Mouse (Mus musculus) forebrain, embryonic 11.5 days (tissue): ENCODE measurements around the gene Tob2. TPM values are rescaled to one million over a fixed set of nuclear protein-coding genes. Genes with fewer than 3 reads are reported as not detected.

Experiments
- ATAC-seq: fragments of 200-750 bp; cut with Nextera tagmentation; replicated peaks from 2 replicates; pipeline ENCODE4 v1.8.0; 2017; ENCODE audit warnings: moderate TSS enrichment; ENCODE audit not compliant: low FRiP score
- DNase-seq: peaks from one replicate; pipeline ENCODE4 v3.0.0-alpha.2; 2017; ENCODE audit warnings: low spot score
- H3K27ac ChIP-seq: fragments of 300-500 bp; sonication (generic); 2 replicates; pipeline ENCODE4 v1.5.1; 2014; ENCODE audit warnings: low read depth, low read length
- H3K27me3 ChIP-seq: fragments of 300-500 bp; sonication (generic); 2 replicates; pipeline ENCODE4 v1.6.1; 2014; ENCODE audit warnings: mild to moderate bottlenecking, low read length, mixed read lengths; ENCODE audit not compliant: control insufficient read depth, insufficient read depth
- H3K36me3 ChIP-seq: fragments of 300-500 bp; sonication (generic); 2 replicates; pipeline ENCODE4 v1.6.1; 2014; ENCODE audit warnings: mild to moderate bottlenecking, low read length, moderate library complexity, mixed read lengths; ENCODE audit not compliant: control insufficient read depth, insufficient read depth
- H3K4me1 ChIP-seq: fragments of 300-500 bp; sonication (generic); replicated peaks from 2 replicates; pipeline ENCODE4 v1.6.1; 2014; ENCODE audit warnings: low read length, mixed read lengths; ENCODE audit not compliant: control insufficient read depth, insufficient read depth
- H3K4me2 ChIP-seq: fragments of 300-500 bp; sonication (generic); 2 replicates; pipeline ENCODE4 v1.6.1; 2014; ENCODE audit warnings: low read depth, mild to moderate bottlenecking, low read length, moderate library complexity, mixed read lengths; ENCODE audit not compliant: severe bottlenecking
- H3K4me3 ChIP-seq: fragments of 300-500 bp; sonication (generic); 2 replicates; pipeline ENCODE4 v1.5.1; 2014; ENCODE audit warnings: low read depth, low read length
- H3K9ac ChIP-seq: fragments of 300-500 bp; sonication (generic); 2 replicates; pipeline ENCODE4 v1.6.1; 2014; ENCODE audit warnings: low read length
- H3K9me3 ChIP-seq: fragments of 300-500 bp; sonication (generic); 2 replicates; pipeline ENCODE4 v1.6.1; 2016; ENCODE audit warnings: low read length, mixed read lengths; ENCODE audit not compliant: control insufficient read depth
- WGBS: fragments of 180-500 bp; shearing (Covaris S2); extraction: QIAGEN DNeasy Blood & Tissue Kit; methylation state at CpG from one replicate; pipeline ENCODE4 v1.1.7; 2014; 5-methylcytosine and 5-hydroxymethylcytosine counted together
- polyA plus RNA-seq: library from polyadenylated mRNA; unstranded; fragments of >200 nt; fragmentation: Nextera tagmentation; extraction: Ambion mirVana; gene quantifications from 2 replicates; pipeline ENCODE4 v1.2.1, GENCODE M21; 2014

Tob2 gene
- polyA plus RNA-seq, 1 experiment from 2014 or later, result 23.6 TPM

DNA sequence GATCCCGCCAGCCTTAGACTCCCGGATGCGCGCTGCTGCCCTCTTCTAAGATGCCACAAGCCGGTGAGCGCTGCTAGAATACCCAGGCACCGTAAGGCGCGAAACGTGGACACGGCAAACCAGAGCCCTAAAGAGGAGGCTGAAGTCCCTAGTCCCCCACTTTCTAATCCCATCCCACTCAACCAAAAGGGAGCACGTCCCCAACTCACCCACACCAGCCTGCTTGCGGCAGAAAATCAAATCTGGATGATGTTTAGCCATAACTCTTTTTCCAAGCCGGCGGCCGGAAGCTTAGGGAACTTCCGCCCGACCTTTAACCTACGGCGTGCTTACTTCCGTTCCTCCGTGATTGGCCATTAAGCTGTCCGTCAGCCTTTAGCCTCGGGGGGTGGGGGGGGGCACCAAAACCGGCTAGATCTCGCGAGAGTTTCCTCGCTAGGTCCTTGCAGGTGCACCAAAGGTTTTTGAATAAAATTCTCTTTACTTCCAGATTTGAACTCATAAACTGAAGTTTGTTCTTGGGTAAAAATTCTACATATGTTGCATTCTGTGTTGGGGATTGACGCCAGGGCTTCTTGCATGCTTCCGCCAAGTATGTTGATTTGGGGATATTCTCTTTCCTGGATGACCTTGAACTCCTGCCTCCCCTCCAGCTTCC, 13.1 kb upstream of the Tob2 start, which contains the start of gene Phf5a:
Gene Phf5a, minus strand, starts transcription at position 308 of the 658 bp plus-strand sequence.
- 0% methylated on average over 30 of the region's 30 CpGs for WGBS
- H3K36me3 ChIP-seq, result peaks cover 16% of the 10 kb centered on the region
- no peaks in the 10 kb centered on the region for H3K9me3 ChIP-seq
- peak; percentile 98 for DNase-seq
- peak within 1 kb of the TSS; percentile 94 for H3K27ac ChIP-seq
- H3K4me2 ChIP-seq, result peak within 1 kb of the TSS; percentile 94
- no peaks in the 10 kb centered on the region for H3K27me3 ChIP-seq
- peak within 1 kb of the TSS; percentile 93 for H3K4me3 ChIP-seq
- peak; percentile 84 for ATAC-seq
- H3K9ac ChIP-seq, result peak within 1 kb of the TSS; percentile 80
- peaks cover 4% of the 10 kb centered on the region; the same call in 1 of the 2 replicates for H3K4me1 ChIP-seq

GRCm38 (mm10) chr15:81869985-81870384, 11.4 kb upstream of the Tob2 start:
- ATAC-seq (no peak), DNase-seq (no peak)
- Histone ChIP-seq H3K9ac (no peak overlapping the region), H3K27ac (no peak overlapping the region), H3K4me2 (no peak overlapping the region), H3K27me3 (no peaks in the 10 kb centered on the region), H3K4me3 (no peak overlapping the region), H3K36me3 (peaks cover 18% of the 10 kb centered on the region), H3K4me1 (peaks cover 4% of the 10 kb centered on the region; the same call in 1 of the 2 replicates), H3K9me3 (no peaks in the 10 kb centered on the region)
- WGBS, result 97% methylated on average over 5 of the region's 5 CpGs

DNA sequence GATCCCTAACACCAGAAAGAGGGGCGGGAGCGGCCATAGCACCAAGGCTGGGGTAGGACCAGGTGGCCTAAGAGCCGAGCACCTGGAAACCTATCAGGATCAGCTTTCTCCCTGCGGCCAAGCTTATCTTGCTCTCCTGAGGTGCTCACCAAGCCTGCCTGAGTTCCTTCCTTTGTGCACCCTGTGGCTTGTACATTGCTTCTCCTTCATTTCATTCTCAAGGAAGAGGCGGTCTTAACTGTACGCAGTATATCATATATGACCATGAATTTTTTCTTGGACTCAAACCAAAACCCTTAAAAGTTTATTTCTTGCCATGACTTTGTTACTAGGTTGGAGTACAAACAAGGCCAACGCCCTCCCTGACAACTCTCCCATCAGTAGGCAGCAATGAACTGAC, 5.6 kb upstream of the Tob2 start:
- H3K27ac ChIP-seq, result no peak overlapping the region
- H3K4me3 ChIP-seq, result no peak overlapping the region
- no peaks in the 10 kb centered on the region for H3K9me3 ChIP-seq
- DNase-seq (no peak), ATAC-seq (no peak)
- H3K4me2 ChIP-seq, result no peak overlapping the region
- no peaks in the 10 kb centered on the region for H3K4me1 ChIP-seq
- 95% methylated on average over 7 of the region's 7 CpGs for WGBS
- no peak overlapping the region for H3K9ac ChIP-seq
- H3K36me3 ChIP-seq, result peaks cover 11% of the 10 kb centered on the region
- H3K27me3 ChIP-seq, result no peaks in the 10 kb centered on the region

DNA sequence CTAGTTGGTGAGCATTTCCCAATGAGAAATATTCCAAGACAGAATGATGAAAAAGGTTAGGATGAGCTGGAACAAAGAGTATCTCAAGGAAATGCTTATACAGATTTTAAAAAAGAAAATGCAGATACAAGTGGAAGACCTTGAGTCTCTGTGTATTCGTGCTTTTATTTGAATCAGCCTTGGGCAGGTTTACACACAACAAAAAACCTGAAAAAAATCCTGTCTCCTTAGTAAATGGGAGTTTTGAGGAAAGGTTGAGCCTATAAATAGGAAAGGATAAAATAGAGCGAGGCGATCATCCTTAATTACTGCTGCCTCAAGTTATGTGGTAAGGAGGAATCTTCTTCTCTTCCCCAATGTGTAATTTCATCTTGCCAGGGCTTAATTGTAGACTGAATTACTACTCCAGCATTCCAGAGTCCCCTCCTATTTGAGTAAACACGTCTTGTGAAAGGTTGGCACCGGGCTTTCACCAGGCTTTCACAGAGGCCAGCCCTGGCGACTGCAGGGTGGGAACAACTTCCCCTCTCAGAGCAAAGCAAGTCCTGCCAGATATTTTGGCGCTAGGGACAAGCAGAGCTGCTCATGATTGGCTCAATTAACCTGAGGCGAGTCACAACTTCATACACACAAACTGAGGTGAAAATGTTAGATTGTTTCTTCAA, 2.0 kb upstream of the Tob2 start:
- DNase-seq (no peak), ATAC-seq (no peak)
- Histone ChIP-seq H3K4me3 (no peak overlapping the region), H3K27me3 (no peaks in the 10 kb centered on the region), H3K27ac (no peak overlapping the region), H3K9ac (no peak overlapping the region), H3K36me3 (peaks cover 4% of the 10 kb centered on the region; the same call in 1 of the 2 replicates), H3K4me1 (peaks cover 5% of the 10 kb centered on the region; the same call in 1 of the 2 replicates), H3K4me2 (no peak overlapping the region), H3K9me3 (no peaks in the 10 kb centered on the region)
- 48% methylated on average over 8 of the region's 8 CpGs for WGBS

DNA sequence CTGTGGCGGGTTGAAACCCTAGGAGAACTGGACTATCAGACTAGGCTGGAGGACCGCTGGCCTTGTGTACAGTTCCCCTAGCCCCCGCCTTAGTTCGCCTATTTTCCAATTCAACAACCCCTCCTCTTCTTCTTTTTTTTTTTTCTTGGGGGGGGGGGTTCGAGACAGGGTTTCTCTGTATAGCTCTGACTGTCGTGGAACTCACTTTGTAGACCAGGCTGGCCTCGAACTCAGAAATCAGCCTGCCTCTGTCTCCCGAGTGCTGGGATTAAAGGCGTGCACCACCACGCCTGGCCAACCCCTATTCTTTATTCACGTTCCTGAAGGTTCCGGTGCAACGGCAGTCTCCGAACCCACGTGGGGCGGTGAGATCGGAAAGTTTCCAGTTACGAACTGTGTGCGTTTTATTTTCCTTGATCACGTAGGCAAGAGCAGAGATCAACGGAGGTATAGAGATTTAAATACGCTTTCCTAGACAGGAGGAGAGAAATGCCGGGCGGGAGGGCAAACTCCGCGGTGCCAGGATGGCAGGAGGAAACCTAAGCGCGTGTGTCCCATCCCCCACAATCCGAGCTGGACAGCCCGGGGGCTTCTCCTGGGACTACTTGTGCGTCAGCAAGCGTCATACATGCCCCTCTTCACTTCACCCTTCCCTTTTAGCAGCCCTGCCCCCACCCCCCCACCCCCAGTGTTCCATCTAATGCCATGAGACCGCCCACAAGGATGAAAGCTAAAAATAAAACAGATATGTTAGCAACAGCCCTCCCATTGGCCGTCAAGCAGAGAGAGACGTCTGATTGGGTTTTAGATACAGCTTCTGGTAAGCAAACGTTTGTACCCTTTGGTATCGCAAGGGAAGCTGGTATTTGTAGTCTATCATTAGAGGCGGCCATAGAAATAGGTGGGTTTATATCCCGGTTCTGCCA, 997 bp upstream of the Tob2 start:
- WGBS, result under 1% methylated on average over 39 of the region's 39 CpGs

DNA sequence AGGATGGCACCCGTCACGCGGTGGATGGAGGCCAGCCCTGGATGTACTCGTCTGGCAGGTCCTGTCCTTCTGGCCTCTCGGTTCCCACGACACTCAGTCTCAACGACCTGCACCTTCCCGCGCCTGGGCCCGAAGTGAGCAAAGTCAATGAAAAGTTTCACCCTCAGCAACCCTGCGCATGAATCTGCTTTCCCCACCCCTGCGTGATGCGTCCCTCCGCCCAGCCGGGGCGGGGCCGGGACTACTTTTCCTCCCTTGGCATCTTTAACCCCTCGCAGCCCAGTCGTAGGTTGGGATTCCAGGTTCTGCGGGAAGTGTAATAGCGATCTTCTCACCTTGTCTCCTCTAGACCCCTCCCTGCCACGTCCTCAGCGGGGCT, 469 bp downstream of the Tob2 start:
- under 1% methylated on average over 23 of the region's 23 CpGs for WGBS
- DNase-seq, result peak; percentile 95
- peak overlapping the region; percentile 71 for H3K9ac ChIP-seq

More for the DNA sequence above, 997 bp upstream of the Tob2 start:
- Histone ChIP-seq H3K27ac (peak overlapping the region; percentile 76), H3K27me3 (no peaks in the 10 kb centered on the region), H3K4me2 (peak overlapping the region; percentile 93), H3K4me1 (peaks cover 5% of the 10 kb centered on the region; the same call in 1 of the 2 replicates), H3K9me3 (no peaks in the 10 kb centered on the region), H3K4me3 (peak overlapping the region; percentile 73), H3K9ac (peak overlapping the region; percentile 71), H3K36me3 (no peaks in the 10 kb centered on the region)
- ATAC-seq (peak; percentile 78), DNase-seq (peak; percentile 91)

GRCm38 (mm10) chr15:81857724-81858116, 876 bp downstream of the Tob2 start:
- peak; percentile 40; the same call in 1 of the 2 replicates for ATAC-seq

More for the DNA sequence above, 469 bp downstream of the Tob2 start:
- H3K27ac ChIP-seq, result peak overlapping the region; percentile 74
- no peaks in the 10 kb centered on the region for H3K27me3 ChIP-seq
- peak overlapping the region; percentile 73 for H3K4me3 ChIP-seq
- H3K4me2 ChIP-seq, result peak overlapping the region; percentile 93
- ATAC-seq, result peak; percentile 28; the same call in 1 of the 2 replicates
- peaks cover 5% of the 10 kb centered on the region; the same call in 1 of the 2 replicates for H3K4me1 ChIP-seq
- no peaks in the 10 kb centered on the region for H3K9me3 ChIP-seq
- no peaks in the 10 kb centered on the region for H3K36me3 ChIP-seq

More at GRCm38 (mm10) chr15:81857724-81858116, 876 bp downstream of the Tob2 start:
- H3K4me2 ChIP-seq, result peak overlapping the region; percentile 93
- H3K27me3 ChIP-seq, result no peaks in the 10 kb centered on the region
- WGBS, result under 1% methylated on average over 33 of the region's 33 CpGs
- peaks cover 5% of the 10 kb centered on the region; the same call in 1 of the 2 replicates for H3K4me1 ChIP-seq
- no peaks in the 10 kb centered on the region for H3K9me3 ChIP-seq
- peak overlapping the region; percentile 74 for H3K27ac ChIP-seq
- DNase-seq, result peak; percentile 80
- H3K9ac ChIP-seq, result peak overlapping the region; percentile 71
- peak overlapping the region; percentile 73 for H3K4me3 ChIP-seq
- no peaks in the 10 kb centered on the region for H3K36me3 ChIP-seq
